Mouse (Mus musculus): ENCODE measurements around the gene Ankrd49.

The Ankrd49 gene

GRCm38 (mm10) chr9:14784039-14785002 is at the start of gene Ankrd49, which contains the start of gene Mre11a:
Gene Ankrd49, minus strand, starts transcription at chr9:14784856.
Gene Mre11a, plus strand, starts transcription at chr9:14784654.
- DNase-seq: peak; percentile 96

- no peak for DNase-seq
Measured at GRCm38 (mm10) chr9:14832046-14832445, 47.4 kb upstream of the Ankrd49 start.

- no peak for DNase-seq
Measured at GRCm38 (mm10) chr9:14827875-14828274, 43.2 kb upstream of the Ankrd49 start.

GRCm38 (mm10) chr9:14824840-14825239 is 40.2 kb upstream of the Ankrd49 start:
- DNase-seq: no peak

- DNase-seq: no peak
Measured at GRCm38 (mm10) chr9:14821396-14821795, 36.7 kb upstream of the Ankrd49 start.

GRCm38 (mm10) chr9:14810111-14810510 is 25.5 kb upstream of the Ankrd49 start:
- no peak for DNase-seq

GRCm38 (mm10) chr9:14806786-14807185 is 22.1 kb upstream of the Ankrd49 start:
- no peak for DNase-seq

- no peak for DNase-seq
Measured at GRCm38 (mm10) chr9:14805714-14806113, 21.1 kb upstream of the Ankrd49 start.

GRCm38 (mm10) chr9:14787356-14787755 is 2.7 kb upstream of the Ankrd49 start:
- DNase-seq: no peak

- no peak for DNase-seq
Measured at GRCm38 (mm10) chr9:14778341-14778740, 6.3 kb downstream of the Ankrd49 start.

GRCm38 (mm10) chr9:14773813-14774212 is 10.8 kb downstream of the Ankrd49 start:
- no peak for DNase-seq

GRCm38 (mm10) chr9:14772074-14772473 is 12.6 kb downstream of the Ankrd49 start:
- no peak for DNase-seq

GRCm38 (mm10) chr9:14770803-14771471 is 13.7 kb downstream of the Ankrd49 start, which contains the start of gene 1700012B09Rik:
Gene 1700012B09Rik, minus strand, starts transcription at chr9:14771030.
- DNase-seq: no peak

- DNase-seq: no peak
Measured at GRCm38 (mm10) chr9:14769811-14770210, 14.8 kb downstream of the Ankrd49 start.

GRCm38 (mm10) chr9:14764765-14765164 is 19.9 kb downstream of the Ankrd49 start:
- peak; percentile 52 for DNase-seq

- no peak for DNase-seq
Measured at GRCm38 (mm10) chr9:14759261-14759660, 25.4 kb downstream of the Ankrd49 start.

- DNase-seq: no peak
Measured at GRCm38 (mm10) chr9:14758590-14758989, 26.1 kb downstream of the Ankrd49 start.

- no peak for DNase-seq
Measured at GRCm38 (mm10) chr9:14754469-14754868, 30.2 kb downstream of the Ankrd49 start.

- no peak for DNase-seq
Measured at GRCm38 (mm10) chr9:14753947-14754346, 30.7 kb downstream of the Ankrd49 start.

- peak; percentile 85 for DNase-seq
Measured at GRCm38 (mm10) chr9:14752001-14752522, 32.6 kb downstream of the Ankrd49 start, which contains the start of gene Fut4. Gene Fut4, minus strand, starts transcription at chr9:14752393.

- peak; percentile 17 for DNase-seq
Measured at GRCm38 (mm10) chr9:14751503-14752000, 33.1 kb downstream of the Ankrd49 start.

- no peak for DNase-seq
Measured at GRCm38 (mm10) chr9:14750901-14751502, 33.7 kb downstream of the Ankrd49 start.
